Mouse (Mus musculus) regulatory T cell (primary cell): ENCODE measurements around the gene Cntrl.

Experiments used
- in situ Hi-C: fragments of 300-600 bp; cut with MboI, MseI; formaldehyde crosslinking; loops from one replicate; pipeline ENCODE4 v1.15.1; 2025; ENCODE audit warnings: high pct_unique_total_duplicates

Cntrl gene

DNA sequence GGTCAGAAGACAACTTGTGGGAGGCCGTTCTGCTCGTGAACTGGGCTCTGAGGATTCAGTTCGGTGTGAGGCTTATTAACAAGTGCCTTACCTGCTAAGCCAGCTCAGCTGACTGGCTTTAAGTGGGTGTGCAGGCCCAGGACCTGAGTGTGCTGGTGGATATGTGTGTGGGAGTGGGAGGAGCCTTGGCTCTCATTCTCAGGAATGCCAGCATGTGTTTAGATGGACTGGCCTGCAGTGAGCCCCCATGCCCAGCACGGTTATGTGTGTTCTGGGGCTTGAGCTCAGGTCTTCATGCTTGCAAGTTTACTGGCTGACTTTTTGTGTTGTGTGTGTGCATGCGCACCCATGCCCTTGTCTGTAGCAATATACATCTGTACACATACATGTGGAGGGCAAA lies 64.4 kb downstream of the Cntrl start:
- in situ Hi-C loops = no loop called here

GRCm38 (mm10) chr2:35174100-35174499 lies 64.8 kb downstream of the Cntrl start:
- in situ Hi-C loops = no loop called here

DNA sequence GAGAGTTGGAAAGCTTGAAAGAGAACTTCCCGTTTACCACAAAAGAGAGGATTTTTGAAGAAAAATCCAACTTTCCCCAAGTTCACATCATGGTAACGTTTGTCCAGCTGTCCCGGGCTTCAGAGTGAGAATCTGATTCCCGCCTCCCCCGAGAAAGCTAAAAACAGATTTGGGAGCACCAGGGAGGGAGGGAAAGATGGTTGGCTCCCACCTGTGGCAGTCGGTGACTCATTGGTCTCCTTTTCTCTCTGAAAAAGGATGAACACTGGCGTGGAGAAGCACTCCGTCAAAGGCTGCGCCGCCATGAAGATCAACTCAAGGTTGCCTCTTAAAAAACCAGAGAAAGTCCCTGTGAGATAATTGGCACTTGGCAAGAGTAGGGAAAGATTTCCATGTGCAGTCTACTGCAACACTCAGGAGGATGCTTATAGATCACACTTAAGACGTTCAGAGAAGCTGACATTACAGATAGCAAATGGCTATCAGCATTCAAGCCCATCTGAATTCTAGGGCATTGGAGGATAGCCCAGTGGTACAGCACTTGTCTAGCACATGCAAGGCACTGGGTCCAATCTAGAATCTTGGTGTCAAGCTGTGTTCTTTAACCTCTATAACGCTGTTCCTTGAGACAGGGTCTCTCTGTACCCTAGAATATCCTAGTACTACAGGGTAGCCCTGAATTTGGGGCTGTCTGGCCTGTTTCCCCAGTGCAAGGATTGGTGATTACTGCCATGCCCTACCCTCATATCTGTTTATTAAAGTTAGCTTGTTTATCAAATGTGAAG lies 66.2 kb downstream of the Cntrl start:
- in situ Hi-C loops = no loop called here

DNA sequence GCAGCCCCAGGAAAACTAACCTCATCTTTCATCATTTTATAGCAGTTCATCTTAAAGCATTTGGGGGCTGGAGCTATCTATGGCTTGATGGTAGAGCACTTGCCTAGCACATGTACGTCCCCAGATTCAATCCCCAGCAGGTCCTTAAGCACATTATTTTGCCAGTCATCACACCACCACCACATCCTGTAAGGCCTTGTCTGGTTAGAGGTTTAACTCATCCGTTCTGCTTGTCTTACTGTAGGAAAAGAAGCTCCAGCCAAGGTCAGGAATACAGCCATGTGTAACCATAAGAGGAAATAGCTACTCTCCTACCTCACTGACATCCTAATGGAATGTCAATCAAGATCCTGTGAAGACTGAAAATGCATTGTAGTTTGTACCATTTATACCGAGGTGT lies 68.9 kb downstream of the Cntrl start:
- in situ Hi-C loops = no loop called here

- in situ Hi-C loops = loop anchor here (5.0 kb wide), 1 partner anchor 481 kb away; no protein-coding TSS in a partner anchor
Measured at GRCm38 (mm10) chr2:35183115-35183673, 73.9 kb downstream of the Cntrl start.

GRCm38 (mm10) chr2:35188929-35189328 lies 79.6 kb downstream of the Cntrl start:
- in situ Hi-C loops = no loop called here

DNA sequence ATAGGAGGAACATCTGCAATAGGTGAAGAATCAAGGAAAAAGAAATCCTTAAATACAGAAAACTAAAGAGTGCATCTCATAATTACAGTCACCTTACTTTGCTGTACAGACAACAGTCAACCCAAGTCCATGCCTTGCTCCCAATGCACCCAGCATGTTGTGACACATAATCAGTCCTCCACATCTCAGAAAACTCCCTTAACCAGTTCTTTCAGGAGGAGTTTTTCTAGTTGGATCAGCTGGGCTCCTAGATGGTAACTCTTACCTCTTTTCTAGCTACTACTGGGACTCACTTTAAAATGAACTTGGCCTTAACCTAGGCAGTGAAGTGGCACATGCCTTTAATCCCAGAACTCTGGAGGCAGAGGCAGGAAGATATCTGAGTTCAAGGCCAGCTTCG lies 84.7 kb downstream of the Cntrl start:
- in situ Hi-C loops = no loop called here

- in situ Hi-C loops = no loop called here
Measured at GRCm38 (mm10) chr2:35195626-35196544, 86.6 kb downstream of the Cntrl start.

DNA sequence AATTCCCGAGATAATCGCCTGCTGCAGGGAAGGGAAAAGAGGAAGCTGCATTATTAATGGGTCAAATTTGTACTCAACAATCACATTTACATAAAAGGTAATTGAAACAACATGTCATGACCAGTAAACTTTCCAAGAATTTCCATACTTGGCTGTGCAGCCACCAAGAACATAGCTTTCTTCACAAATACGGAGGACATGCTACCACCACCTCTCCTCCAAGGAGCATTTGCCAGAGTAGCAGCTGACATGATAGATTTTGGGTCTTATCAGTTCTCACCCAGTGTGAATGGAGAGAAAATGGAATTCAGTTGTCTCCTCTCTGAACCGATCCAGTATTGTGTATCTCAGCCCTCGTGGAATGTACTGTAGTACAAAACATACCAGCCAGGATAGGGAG lies 90.2 kb downstream of the Cntrl start:
- in situ Hi-C loops = no loop called here

GRCm38 (mm10) chr2:35199971-35200897 lies 90.9 kb downstream of the Cntrl start:
- in situ Hi-C loops = no loop called here

DNA sequence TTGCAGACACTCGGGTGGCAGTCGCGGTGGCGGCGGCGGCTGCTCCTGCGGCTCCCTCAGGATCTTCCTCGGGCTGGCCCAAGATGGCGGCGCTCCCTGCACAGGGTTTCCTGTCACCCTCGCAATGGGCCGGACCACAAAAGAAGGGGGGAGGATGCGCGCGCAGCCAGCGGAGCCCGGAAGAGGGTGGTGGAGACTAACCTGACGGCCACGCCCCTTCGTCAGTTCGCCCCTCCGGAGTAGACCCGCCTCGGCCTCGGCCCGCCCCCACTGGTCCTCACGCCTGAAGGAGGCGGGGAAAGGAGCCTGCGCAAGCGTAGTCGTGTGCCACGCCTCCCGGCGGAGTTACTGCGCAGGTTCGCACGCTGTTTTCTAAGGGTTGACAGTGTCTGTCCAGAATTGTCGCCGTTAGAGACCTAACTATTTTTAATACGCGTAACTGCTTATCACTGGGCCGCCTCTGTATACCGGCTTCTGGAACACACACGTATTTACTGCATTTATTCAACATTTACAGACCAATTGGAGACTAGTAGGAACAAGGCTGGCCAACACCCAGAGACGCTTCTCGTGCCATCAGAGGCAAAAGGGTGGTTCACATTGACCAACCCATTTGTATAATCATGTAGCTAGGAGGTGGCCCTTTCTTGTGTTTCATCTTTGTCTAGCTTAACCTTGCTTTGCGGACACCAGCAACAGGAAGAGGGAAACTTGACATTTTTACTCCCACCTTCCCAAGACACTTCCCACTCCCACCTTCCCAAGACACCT lies 91.8 kb downstream of the Cntrl start, which contains the start of gene Rab14:
TSS of gene Rab14 (minus strand) at position 223 of the 771 bp plus-strand sequence.
- in situ Hi-C loops = no loop called here

GRCm38 (mm10) chr2:35203729-35204128 lies 94.4 kb downstream of the Cntrl start:
- in situ Hi-C loops = no loop called here

DNA sequence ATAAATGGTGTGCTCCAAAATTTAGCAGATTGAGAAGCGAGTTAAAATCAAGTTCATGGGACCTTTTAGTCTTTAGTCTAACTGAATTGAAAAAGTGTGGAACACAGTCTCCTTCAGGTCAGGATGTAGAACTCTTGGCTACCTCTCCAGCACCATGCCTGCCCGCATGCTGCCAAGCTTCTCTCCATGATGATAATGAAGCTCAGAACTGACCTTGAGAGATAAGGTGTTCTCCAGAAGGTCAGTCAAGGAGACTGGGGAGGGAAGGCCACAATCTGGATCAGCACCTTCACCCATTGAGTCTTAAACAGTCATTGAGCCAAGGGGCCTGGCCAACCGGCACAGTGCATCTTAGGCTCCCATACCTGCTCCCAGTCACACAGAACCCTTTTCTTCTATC lies 97.5 kb downstream of the Cntrl start:
- in situ Hi-C loops = no loop called here

- in situ Hi-C loops = no loop called here
Measured at GRCm38 (mm10) chr2:35208054-35208453, 98.8 kb downstream of the Cntrl start.

DNA sequence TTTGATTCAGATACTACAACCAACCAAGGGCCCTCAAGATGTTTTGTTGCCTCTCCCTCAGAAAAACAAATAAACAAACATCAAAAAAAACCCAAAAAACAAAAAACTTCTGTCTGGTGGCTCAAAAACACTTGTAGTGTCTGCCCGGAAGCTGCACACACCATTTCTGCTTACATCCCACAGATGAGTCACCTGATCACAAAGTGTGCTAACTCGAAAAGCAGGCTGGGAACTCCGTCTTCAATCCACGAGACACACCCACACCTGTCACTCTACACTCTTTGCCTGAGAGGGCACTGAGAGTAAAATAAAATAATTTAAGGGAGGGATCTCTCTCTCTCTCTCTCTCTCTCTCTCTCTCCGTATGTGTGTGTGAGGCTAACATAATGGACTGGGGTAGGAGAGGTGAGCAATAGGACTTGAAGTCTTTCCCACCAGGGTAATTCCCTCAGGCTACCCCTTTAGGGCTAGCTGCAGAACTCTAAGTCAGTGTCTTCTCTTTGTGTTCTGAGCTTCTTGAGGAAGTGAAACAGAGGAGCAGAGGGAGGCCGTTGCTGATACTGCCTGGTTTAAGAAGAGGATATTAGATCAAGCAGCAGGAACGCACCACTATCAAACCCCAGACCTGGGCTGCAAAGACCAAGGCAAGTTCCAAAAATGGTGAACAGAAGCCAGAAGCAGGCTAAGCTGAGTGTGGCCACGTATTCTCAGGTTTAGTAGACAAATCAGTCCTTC lies 99.8 kb downstream of the Cntrl start:
- in situ Hi-C loops = no loop called here

DNA sequence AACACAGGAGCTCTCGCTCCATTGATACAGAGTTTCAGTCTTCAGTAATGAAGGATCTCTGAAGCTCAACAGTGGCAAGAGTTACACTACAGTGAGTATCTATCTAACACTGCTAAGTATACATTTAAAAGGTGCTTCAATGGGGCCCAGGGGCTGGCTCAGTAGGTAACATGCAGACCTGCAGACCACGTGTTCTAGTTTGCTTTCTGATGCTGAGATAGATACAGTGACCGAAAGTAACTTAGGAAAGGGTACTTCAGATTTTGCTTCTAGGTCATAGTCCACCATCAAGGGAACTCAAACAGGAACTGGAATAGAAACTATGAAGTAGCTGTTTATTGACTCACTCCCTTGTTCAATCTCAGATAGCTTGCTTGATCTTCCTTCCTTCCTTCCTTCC lies 102.4 kb downstream of the Cntrl start:
- in situ Hi-C loops = loop anchor here (5.0 kb wide), 1 partner anchor 56 kb away; no protein-coding TSS in a partner anchor

GRCm38 (mm10) chr2:35213345-35213910 lies 104.1 kb downstream of the Cntrl start:
- in situ Hi-C loops = loop anchor here (5.0 kb wide), 1 partner anchor 54 kb away; no protein-coding TSS in a partner anchor

DNA sequence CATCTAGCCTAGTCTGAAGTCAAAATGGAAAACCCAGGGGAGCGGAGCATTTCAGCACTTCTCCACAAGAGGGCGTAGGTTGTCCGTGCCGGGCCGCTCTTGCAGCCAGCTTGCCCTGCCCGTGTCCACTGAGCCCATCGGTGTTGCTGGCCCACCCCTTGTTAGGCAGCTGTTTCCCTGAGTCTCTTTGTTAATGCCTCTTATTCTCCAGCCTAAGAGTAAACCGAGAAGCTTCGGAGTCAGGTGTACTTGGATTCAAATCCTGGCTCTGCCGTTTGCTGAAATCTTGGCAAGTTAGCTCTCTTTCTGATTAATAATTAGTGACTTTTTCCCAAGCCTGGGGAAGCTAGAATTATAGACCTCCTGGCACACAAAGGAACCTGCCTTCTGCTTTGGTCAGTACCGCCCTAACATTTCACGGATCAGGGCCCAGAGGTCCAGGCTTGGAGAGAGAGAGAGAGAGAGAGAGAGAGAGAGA lies 105.6 kb downstream of the Cntrl start:
- in situ Hi-C loops = loop anchor here (5.0 kb wide), 1 partner anchor 52 kb away; no protein-coding TSS in a partner anchor

DNA sequence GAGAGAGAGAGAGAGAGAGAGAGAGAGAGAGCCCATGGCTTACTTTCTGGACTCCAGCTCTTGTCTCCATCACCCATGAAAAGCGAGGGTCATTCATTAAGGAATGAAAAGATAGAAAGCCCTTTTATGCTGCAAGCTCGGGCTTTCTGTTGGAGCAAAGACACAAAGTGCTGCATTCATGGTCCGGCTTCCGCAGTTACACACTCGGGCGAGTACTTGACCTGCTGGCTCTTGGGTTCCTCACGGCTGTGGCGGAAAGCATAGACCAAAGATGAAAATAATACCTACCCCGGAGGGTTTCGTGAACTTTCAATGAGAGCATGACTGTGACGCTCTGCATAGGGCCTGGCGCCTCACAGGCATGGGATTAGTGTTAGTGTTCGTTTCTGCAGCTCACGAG lies 106.1 kb downstream of the Cntrl start:
- in situ Hi-C loops = no loop called here
